Mouse (Mus musculus) heart, postnatal 0 days (tissue): Measurements from ENCODE around the gene Zfp992.

Experiments
- CTCF ChIP-seq: IDR thresholded peaks from 2 replicates; pipeline ENCODE4 v1.5.1; 2016; ENCODE audit warnings: antibody characterized with exemption, control low read depth, low read depth
- EP300 ChIP-seq: IDR thresholded peaks from 2 replicates; pipeline ENCODE4 v1.6.1; 2016; ENCODE audit warnings: antibody characterized with exemption, low read depth

DNA sequence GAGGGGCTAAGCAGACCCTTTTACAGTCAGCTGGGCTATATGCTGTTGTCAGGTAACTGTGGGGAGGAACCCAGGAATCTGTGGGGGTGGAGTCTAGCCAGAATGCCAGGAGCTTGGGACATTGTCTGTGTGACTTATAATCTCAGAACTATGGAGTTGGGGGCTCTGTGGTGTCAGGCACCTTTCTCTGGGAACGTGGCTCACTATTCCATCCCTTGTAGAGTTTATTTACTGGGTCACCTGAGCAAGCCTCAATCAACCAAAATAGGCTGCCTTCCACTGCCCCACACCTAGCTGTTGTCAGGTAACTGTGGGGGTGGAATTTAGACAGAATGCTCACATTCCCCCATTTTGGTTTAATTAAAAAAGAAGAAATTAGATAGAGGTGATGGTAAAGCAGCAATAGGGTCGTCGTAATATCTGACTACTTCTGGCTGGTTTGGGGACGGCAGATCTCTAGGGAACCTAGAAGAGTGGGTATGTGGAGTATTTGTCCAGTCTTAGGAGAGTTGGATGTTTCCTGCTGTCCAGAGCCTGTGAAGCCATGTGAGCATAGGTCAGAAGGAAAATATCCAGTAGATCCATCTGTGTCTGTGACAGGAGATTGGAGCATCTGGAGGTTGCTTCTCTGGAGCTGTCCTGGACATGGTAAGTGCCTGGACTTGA is 7.4 kb downstream of the Zfp992 start:
- TF ChIP-seq CTCF (no peak), EP300 (no peak)
